Mouse (Mus musculus) heart, embryonic 14.5 days (tissue): ENCODE measurements around the gene Txlna. TPM values are rescaled to one million over a fixed set of nuclear protein-coding genes. Genes with fewer than 3 reads are reported as not detected.

ENCODE experiments used
- ATAC-seq: fragments of 200-750 bp; cut with Nextera tagmentation; 2 replicates; pipeline ENCODE4 v1.8.0; 2017; ENCODE audit warnings: low read depth, moderate TSS enrichment; ENCODE audit not compliant: insufficient number of reproducible peaks, insufficient read depth, low FRiP score
- H3K27ac ChIP-seq, 2 experiments: fragments of 200-500 bp in 1 of 2; fragments of 300-500 bp in 1 of 2; sonication (generic) in 1 of 2; replicated peaks in 1 of 2; 2 replicates each; pipeline ENCODE4 v1.5.1; 2012 to 2014; ENCODE audit warnings: low read depth in 2 of 2, low read length in 2 of 2, control low read depth in 1 of 2, mild to moderate bottlenecking in 1 of 2, mixed read lengths in 1 of 2; ENCODE audit not compliant: control insufficient read depth in 1 of 2, insufficient read depth in 1 of 2
- H3K27me3 ChIP-seq: fragments of 300-500 bp; sonication (generic); 2 replicates; pipeline ENCODE4 v1.6.1; 2014; ENCODE audit warnings: mild to moderate bottlenecking, low read length, control low read depth; ENCODE audit not compliant: control insufficient read depth, insufficient read depth
- H3K36me3 ChIP-seq: fragments of 300-500 bp; sonication (generic); 2 replicates; pipeline ENCODE4 v1.6.1; 2014; ENCODE audit warnings: mild to moderate bottlenecking, control low read depth, low read length, mixed read lengths; ENCODE audit not compliant: control insufficient read depth, insufficient read depth
- H3K4me1 ChIP-seq, 2 experiments: fragments of 200-500 bp in 1 of 2; fragments of 300-500 bp in 1 of 2; sonication (generic) in 1 of 2; 2 replicates each; pipeline ENCODE4 v1.6.1; 2012 to 2014; ENCODE audit warnings: low read length in 2 of 2, control low read depth in 1 of 2, mixed read lengths in 1 of 2; ENCODE audit not compliant: control insufficient read depth in 2 of 2, insufficient read depth in 2 of 2
- H3K4me2 ChIP-seq: fragments of 300-500 bp; sonication (generic); 2 replicates; pipeline ENCODE4 v1.6.1; 2014; ENCODE audit warnings: mild to moderate bottlenecking, low read length
- H3K4me3 ChIP-seq, 2 experiments: fragments of 200-500 bp in 1 of 2; fragments of 300-500 bp in 1 of 2; sonication (generic) in 1 of 2; 2 replicates each; pipeline ENCODE4 v1.5.1; 2012 to 2014; ENCODE audit warnings: low read length in 2 of 2, mild to moderate bottlenecking in 2 of 2, control low read depth in 1 of 2, low read depth in 1 of 2, moderate library complexity in 1 of 2; ENCODE audit not compliant: control insufficient read depth in 1 of 2, insufficient read depth in 1 of 2
- H3K9ac ChIP-seq: fragments of 300-500 bp; sonication (generic); 2 replicates; pipeline ENCODE4 v1.6.1; 2014; ENCODE audit warnings: mild to moderate bottlenecking, low read length
- H3K9me3 ChIP-seq: fragments of 300-500 bp; sonication (generic); 2 replicates; pipeline ENCODE4 v1.6.1; 2016; ENCODE audit warnings: low read length, control low read depth; ENCODE audit not compliant: control insufficient read depth
- WGBS: fragments of 180-500 bp; shearing (Covaris S2); extraction: QIAGEN DNeasy Blood & Tissue Kit; methylation state at CpG from one replicate; pipeline ENCODE4 v1.1.7; 2014; 5-methylcytosine and 5-hydroxymethylcytosine counted together
- polyA plus RNA-seq: library from polyadenylated mRNA; unstranded; fragments of >200 nt; fragmentation: Nextera tagmentation; extraction: Ambion mirVana; gene quantifications from 2 replicates; pipeline ENCODE4 v1.2.1, GENCODE M21; 2014

Txlna gene
- polyA plus RNA-seq, 1 experiment from 2014 or later: 51.5 TPM

DNA sequence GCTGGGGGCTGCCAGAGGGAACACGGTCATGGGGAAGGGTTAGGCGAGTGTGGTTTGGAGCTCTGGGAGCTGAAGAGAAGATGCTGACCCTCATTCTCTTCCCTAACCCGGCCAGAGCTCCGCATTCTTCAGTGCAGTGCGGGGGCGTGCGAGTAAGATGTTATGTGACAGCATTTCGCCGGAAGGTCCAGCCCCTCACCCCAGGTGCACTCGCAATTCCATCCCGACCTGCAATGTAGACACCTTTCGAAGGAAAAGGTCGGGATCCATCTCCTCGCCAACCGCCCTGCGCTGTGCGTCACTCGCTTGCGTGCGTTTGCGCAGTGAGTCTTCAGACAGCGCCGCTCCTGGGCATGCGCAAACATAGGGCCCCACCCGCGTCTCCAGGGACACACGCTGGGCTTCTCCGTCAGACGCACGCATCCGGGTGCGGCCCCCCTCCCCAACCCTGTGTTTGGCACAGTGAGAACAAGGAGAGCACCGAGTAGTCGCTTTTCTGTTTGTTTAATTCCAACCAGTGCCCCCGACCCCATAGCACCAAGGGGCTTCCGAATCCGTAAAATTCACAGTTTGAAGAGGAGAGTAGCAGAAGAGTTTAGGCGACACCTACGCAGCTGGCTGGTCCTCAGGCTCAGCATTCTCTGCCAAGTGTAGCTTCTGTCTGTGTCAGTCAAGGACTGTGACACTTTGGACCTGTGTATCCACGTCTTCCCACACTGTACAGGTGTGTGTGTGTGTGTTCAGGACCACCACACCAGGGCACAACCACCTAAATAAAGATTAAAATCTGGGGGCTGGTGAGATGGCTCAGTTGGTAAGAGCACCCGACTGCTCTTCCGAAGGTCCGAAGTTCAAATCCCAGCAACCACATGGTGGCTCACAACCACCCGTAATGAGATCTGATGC is 21.8 kb downstream of the Txlna start, which contains the start of gene Iqcc:
Gene Iqcc (minus strand): TSS at position 314 of the 906 bp plus-strand sequence.
- Histone ChIP-seq H3K27ac (peak within 1 kb of the TSS; percentile 73 to 82), H3K4me3 (peak within 1 kb of the TSS; percentile 66 to 71), H3K4me1 (peaks cover 14 to 23% of the 10 kb centered on the region in 2 experiments; a peak in 3 of 4 replicates), H3K36me3 (peaks cover 27% of the 10 kb centered on the region), H3K9me3 (no peaks in the 10 kb centered on the region), H3K27me3 (no peaks in the 10 kb centered on the region), H3K9ac (peak within 1 kb of the TSS; percentile 86), H3K4me2 (peak within 1 kb of the TSS; percentile 94)
- WGBS: 3% methylated on average over 43 of the region's 44 CpGs
- peak; percentile 85 for ATAC-seq

DNA sequence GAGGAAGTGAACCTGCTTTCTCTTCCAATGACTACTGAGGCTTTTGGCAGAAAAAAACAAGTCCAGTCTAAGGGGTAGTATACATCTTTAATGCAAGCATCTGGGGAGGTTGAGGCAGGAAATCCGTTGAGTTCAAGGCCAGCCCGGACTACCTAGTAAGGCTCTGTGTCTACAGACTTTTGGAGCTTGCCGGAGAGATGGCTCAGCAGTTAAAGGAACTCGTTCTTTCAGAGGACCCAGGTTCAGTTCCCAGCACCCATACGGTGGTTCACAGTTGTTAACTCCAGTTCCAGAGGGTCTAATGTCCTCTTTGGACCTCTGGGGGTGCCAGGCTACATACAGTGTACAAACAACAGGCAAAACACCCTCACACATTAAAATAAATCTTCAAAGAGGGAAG is 22.8 kb downstream of the Txlna start:
- peaks cover 16 to 24% of the 10 kb centered on the region in 2 experiments for H3K4me1 ChIP-seq
- WGBS: 95% methylated on average over 5 of the region's 5 CpGs
- H3K4me2 ChIP-seq: peak overlapping the region; percentile 94
- peaks cover 27% of the 10 kb centered on the region for H3K36me3 ChIP-seq
- peak overlapping the region; percentile 66 to 71 for H3K4me3 ChIP-seq
- H3K27me3 ChIP-seq: no peaks in the 10 kb centered on the region
- H3K9ac ChIP-seq: peak overlapping the region; percentile 86
- no peaks in the 10 kb centered on the region for H3K9me3 ChIP-seq
- peak overlapping the region in 1 of 2 experiments; percentile 82; a peak in 1 of 4 replicates for H3K27ac ChIP-seq
- no peak for ATAC-seq

DNA sequence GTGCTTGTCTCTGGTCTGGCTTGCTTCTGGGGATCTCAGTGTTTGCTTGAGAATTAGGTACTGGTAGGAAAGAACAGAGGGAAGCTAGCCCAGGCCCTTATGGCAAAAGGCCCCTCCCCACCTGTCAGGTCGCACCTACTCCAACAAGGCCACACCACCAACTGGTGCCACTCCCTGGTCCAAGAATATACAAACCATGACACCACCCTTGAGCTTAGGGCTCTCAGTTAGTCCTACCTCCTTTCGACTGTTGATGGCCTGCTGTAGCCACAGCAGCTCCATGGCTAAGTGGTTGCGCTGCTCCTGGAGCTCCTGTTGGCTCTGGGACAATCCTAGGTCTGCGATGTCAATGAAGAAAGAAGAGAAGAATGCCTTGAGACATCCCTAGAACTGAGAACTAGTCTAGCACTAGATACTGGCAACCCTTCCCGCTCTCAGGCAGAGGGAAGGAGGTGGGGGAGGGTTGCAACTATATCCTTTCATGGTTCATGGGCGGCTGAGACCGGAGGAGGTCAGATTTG is 23.7 kb downstream of the Txlna start:
- no peak overlapping the region for H3K9ac ChIP-seq
- H3K36me3 ChIP-seq: peaks cover 27% of the 10 kb centered on the region
- no peaks in the 10 kb centered on the region for H3K9me3 ChIP-seq
- no peak overlapping the region for H3K4me3 ChIP-seq
- 94% methylated on average over 7 of the region's 7 CpGs for WGBS
- no peaks in the 10 kb centered on the region for H3K27me3 ChIP-seq
- H3K4me1 ChIP-seq: peaks cover 8 to 16% of the 10 kb centered on the region in 2 experiments; a peak in 3 of 4 replicates
- no peak overlapping the region for H3K4me2 ChIP-seq
- no peak for ATAC-seq
- H3K27ac ChIP-seq: no peak overlapping the region

DNA sequence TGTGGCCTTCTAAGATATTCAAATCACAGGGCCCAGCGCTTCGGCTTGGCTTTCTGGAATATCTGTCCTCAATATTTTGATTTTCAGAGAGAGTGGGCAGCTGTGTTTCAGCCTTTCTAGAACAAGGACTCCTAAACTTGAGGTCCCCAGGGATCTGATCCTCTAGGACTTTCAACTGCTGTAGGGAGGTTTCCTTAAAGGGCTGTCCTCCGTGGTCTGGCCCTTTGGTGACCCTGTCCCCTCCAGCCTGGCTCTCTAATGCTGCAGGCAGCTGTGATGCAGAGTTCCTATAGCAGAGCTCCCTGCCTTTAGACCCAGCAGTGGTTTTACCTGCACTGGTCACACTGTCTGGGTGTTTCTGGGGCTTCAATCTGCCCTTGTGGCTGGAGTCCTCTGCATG is 24.2 kb downstream of the Txlna start:
- no peak overlapping the region for H3K27ac ChIP-seq
- no peak for ATAC-seq
- H3K4me1 ChIP-seq: peaks cover 8 to 16% of the 10 kb centered on the region in 2 experiments; a peak in 3 of 4 replicates
- H3K36me3 ChIP-seq: peaks cover 27% of the 10 kb centered on the region
- no peak overlapping the region for H3K4me2 ChIP-seq
- no peak overlapping the region for H3K9ac ChIP-seq
- no peaks in the 10 kb centered on the region for H3K27me3 ChIP-seq
- no peak overlapping the region for H3K4me3 ChIP-seq
- 90% methylated on average over 3 of the region's 3 CpGs for WGBS
- H3K9me3 ChIP-seq: no peaks in the 10 kb centered on the region

DNA sequence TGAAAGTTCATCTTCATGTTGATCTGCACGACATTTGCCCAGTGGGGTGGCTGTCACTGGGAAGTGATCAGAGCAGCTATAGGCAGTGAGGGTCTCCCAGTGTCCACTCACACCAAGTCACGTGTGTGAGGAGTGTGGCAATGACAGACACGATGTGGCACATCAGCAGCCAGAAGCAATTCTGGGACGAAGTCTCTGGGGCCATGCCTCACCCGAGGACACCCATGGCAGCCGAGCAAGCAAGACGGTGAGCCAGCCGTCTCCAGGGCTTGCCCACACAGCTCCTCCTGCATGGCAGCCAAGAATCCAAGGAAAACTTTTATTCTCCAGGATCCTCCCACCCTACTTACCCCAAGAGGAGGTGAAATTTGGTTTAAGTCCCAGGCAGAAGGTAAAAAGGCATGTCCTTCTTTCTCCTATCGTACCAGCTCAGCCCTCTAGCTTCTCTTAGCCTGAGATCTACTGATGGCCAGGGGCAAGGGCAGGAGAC is 25.0 kb downstream of the Txlna start:
- H3K27me3 ChIP-seq: no peaks in the 10 kb centered on the region
- H3K4me1 ChIP-seq: peaks cover 8 to 16% of the 10 kb centered on the region in 2 experiments; a peak in 3 of 4 replicates
- no peak overlapping the region for H3K27ac ChIP-seq
- no peak overlapping the region for H3K9ac ChIP-seq
- no peak for ATAC-seq
- no peak overlapping the region for H3K4me2 ChIP-seq
- WGBS: 86% methylated on average over 9 of the region's 9 CpGs
- no peak overlapping the region for H3K4me3 ChIP-seq
- H3K9me3 ChIP-seq: no peaks in the 10 kb centered on the region
- H3K36me3 ChIP-seq: peaks cover 27% of the 10 kb centered on the region

DNA sequence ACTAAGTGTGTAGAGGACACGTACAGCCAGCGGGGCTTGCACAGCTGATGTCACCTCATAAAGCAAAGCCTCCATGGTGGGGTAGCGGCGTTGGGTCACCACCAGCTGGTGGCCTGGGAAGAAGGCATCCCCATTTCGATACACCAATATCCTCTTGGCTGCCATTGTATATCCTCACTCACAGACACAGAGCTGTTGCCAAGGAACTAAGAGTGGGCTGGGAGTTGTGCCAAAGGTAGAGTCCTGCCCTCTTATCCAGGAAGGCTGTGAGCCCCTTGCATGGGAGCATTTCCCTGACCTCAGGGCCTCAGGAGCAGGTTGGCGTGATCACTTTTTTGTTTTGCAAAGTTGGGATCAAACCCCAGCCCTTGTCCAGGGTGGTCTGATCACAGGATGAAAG is 26.8 kb downstream of the Txlna start, which contains the start of gene Dcdc2b:
Gene Dcdc2b (minus strand): TSS at position 165 of the 400 bp plus-strand sequence.
- WGBS: 71% methylated on average over 6 of the region's 6 CpGs
- no peak for ATAC-seq
- H3K4me3 ChIP-seq: no peak within 1 kb of the TSS

DNA sequence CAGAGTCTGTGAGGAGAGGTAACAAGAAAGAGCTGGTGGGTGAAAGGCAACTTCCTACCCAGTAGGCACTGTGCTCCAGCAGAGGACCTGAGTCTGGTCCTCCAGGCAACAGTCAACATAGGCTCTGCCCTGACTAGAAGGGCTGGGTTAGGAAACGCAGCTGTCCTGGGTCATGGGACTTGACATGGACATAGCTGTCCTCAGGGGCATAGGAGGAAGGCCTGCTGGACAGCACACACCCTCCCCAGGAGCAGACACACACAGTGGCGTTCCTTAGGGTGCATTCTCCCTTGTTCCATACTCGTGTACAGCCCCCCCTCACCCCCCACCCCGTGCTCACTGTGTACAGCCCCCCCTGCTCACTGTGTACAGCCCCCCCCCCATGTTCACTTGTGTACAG is 30.4 kb downstream of the Txlna start:
- no peak overlapping the region for H3K9ac ChIP-seq
- H3K4me3 ChIP-seq: no peak overlapping the region
- 69% methylated on average over 4 of the region's 4 CpGs for WGBS
- peaks cover 7 to 13% of the 10 kb centered on the region in 2 experiments; a peak in 3 of 4 replicates for H3K4me1 ChIP-seq
- H3K27me3 ChIP-seq: no peaks in the 10 kb centered on the region
- H3K27ac ChIP-seq: no peak overlapping the region
- 0 out of 2 replicates have a peak, but pooled peaks have one; percentile 8 for ATAC-seq
- peaks cover 32% of the 10 kb centered on the region for H3K36me3 ChIP-seq
- H3K4me2 ChIP-seq: no peak overlapping the region
- no peaks in the 10 kb centered on the region for H3K9me3 ChIP-seq

More for the DNA sequence above, 26.8 kb downstream of the Txlna start, which contains the start of gene Dcdc2b:
- Histone ChIP-seq H3K4me1 (peaks cover 8 to 16% of the 10 kb centered on the region in 2 experiments; a peak in 3 of 4 replicates), H3K27ac (0 out of 4 replicates have a peak within 1 kb of the TSS, but pooled peaks have one; percentile 14 to 39), H3K27me3 (no peaks in the 10 kb centered on the region), H3K9ac (no peak within 1 kb of the TSS), H3K9me3 (no peaks in the 10 kb centered on the region), H3K4me2 (no peak within 1 kb of the TSS), H3K36me3 (peaks cover 23% of the 10 kb centered on the region)
